13 mouse cellular contexts compared by ENCODE assay signal in genomic region chr4:149777126-149777525, GRCm38 (mm10). TPM values are rescaled to one million over a fixed set of nuclear protein-coding genes. Genes with fewer than 3 reads are reported as not detected.
A peak's percentile ranks its signal among the peaks of the same experiment; 100 is the strongest.
DNase-seq lines count a peak whose midpoint lies in the region; TF ChIP-seq lines count a peak whose summit lies in the region.
"Had no signal": no experiment of that assay in that cellular context is flagged by ENCODE, and none has a peak within 500 bp of the region (broad histone marks: within the 10 kb centered on the region; RNA-seq: fewer than 3 reads in every experiment).

No protein-coding gene starts in this region.

- peak overlapping the region; percentile 85 for H3K27ac ChIP-seq in liver, adult 2 months (replicated peaks; ENCODE audit: insufficient read depth, low read depth, low read length)
- H3K27ac ChIP-seq: embryonic facial prominence, embryonic 15.5 days; hindbrain, embryonic 13.5 days; limb, embryonic 15.5 days; macrophage; stomach, embryonic 15.5 days had no signal

- peak; percentile 91 for DNase-seq in liver, adult 2 months (ENCODE audit: extremely low read depth, low read depth, low spot score)
- no peak for DNase-seq in liver
- DNase-seq in adrenal gland, postnatal 14 days: peak; percentile 76
- DNase-seq in heart, postnatal 10 days: peak; percentile 69 to 79
- DNase-seq in testis, postnatal 10 days (ENCODE audit: low spot score): peak; percentile 54
- DNase-seq in thymus, postnatal 0 days (ENCODE audit: low spot score): no peak
- DNase-seq in embryo, embryonic 11 days: no peak
- DNase-seq: cerebellum, postnatal 10 days had no signal

- peaks cover 8% of the 10 kb centered on the region; the same call in 1 of the 2 replicates for H3K79me2 ChIP-seq in liver, adult 2 months (ENCODE audit: control insufficient read depth, insufficient read depth, low read length)

- 21% methylated on average over 9 of the region's 9 CpGs for WGBS in liver, adult 2 months

- H3K4me1 ChIP-seq in liver, adult 2 months (ENCODE audit: control insufficient read depth, insufficient read depth, low read length): peaks cover 32% of the 10 kb centered on the region

- H3K27me3 ChIP-seq in liver, adult 2 months (ENCODE audit: control insufficient read depth, insufficient read depth, low read length): no peaks in the 10 kb centered on the region
- H3K27me3 ChIP-seq: limb, embryonic 15.5 days; stomach, embryonic 15.5 days had no signal

- peak overlapping the region; percentile 48 for H3K9ac ChIP-seq in liver, adult 2 months (ENCODE audit: low read depth, low read length)
- H3K9ac ChIP-seq: embryonic facial prominence, embryonic 15.5 days; hindbrain, embryonic 13.5 days; limb, embryonic 15.5 days; stomach, embryonic 15.5 days had no signal

- intact Hi-C loops in heart, postnatal 10 days (cut with DNase I): no loop called here

- TF ChIP-seq POLR2A in liver, adult 2 months (IDR thresholded peaks at IDR 0.05; ENCODE audit: extremely low read depth, insufficient read depth, low read length): no peak

- no peak overlapping the region for H3K4me3 ChIP-seq in liver, adult 2 months (ENCODE audit: insufficient read depth, low read depth, low read length)
- H3K4me3 ChIP-seq: embryonic facial prominence, embryonic 15.5 days; hindbrain, embryonic 13.5 days; limb, embryonic 15.5 days; stomach, embryonic 15.5 days had no signal

- TF ChIP-seq CTCF in liver, adult 2 months (IDR thresholded peaks at IDR 0.05; ENCODE audit: low read depth, low read length): no peak

- no peaks in the 10 kb centered on the region for H3K36me3 ChIP-seq in liver, adult 2 months (ENCODE audit: control insufficient read depth, insufficient read depth, low read length)
- H3K36me3 ChIP-seq: embryonic facial prominence, embryonic 15.5 days; hindbrain, embryonic 13.5 days; limb, embryonic 15.5 days; stomach, embryonic 15.5 days had no signal

RNA-seq across cellular contexts. Expression of gene Slc25a33, which starts 3.0 kb away (rescaled TPM):
- total RNA-seq in liver, adult 2 months (2014; rRNA removed): 14.3 and 21.5 TPM in 2 replicates
- 11.0 and 12.7 TPM in 2 replicates for polyA plus RNA-seq in liver, adult 2 months (2012; rRNA removed)
- 30.6 and 36.6 TPM in 2 replicates for total RNA-seq in adrenal gland, postnatal 14 days (2021)
- total RNA-seq in heart, postnatal 10 days (2021): 10 to 100 TPM; 10.3 to 19.6 TPM
- polyA plus RNA-seq in thymus, postnatal 0 days (2015; fragmentation: Nextera tagmentation; extraction: Ambion mirVana): 7.4 and 7.8 TPM in 2 replicates

RNA-seq across cellular contexts. Expression of gene Tmem201, which starts 39.3 kb away (rescaled TPM):
- total RNA-seq in liver, adult 2 months (2014; rRNA removed): 6.5 and 8.2 TPM in 2 replicates
- polyA plus RNA-seq in liver, adult 2 months (2012; rRNA removed): 23.4 and 25.2 TPM in 2 replicates
- 32.1 and 36.3 TPM in 2 replicates for total RNA-seq in adrenal gland, postnatal 14 days (2021)
- total RNA-seq in heart, postnatal 10 days (2021): 10 to 100 TPM; 82.8 to 88.9 TPM
- polyA plus RNA-seq in thymus, postnatal 0 days (2015; fragmentation: Nextera tagmentation; extraction: Ambion mirVana): 11.5 and 11.7 TPM in 2 replicates

Comparison
In these comparisons a context has a peak if more than half of its experiments do, and no peak if none do; other contexts are left out.
1. DNase-seq: peak in liver, adult 2 months (single experiment), adrenal gland, postnatal 14 days (single experiment), heart, postnatal 10 days (2 of 2) and testis, postnatal 10 days (single experiment); none in liver (single experiment), thymus, postnatal 0 days (single experiment) and embryo, embryonic 11 days (single experiment).